Mouse (Mus musculus) gastrocnemius, postnatal 4 days (tissue): ENCODE measurements around the gene Sumo3. TPM values are rescaled to one million over a fixed set of nuclear protein-coding genes. Genes with fewer than 3 reads are reported as not detected.
A peak's percentile ranks its signal among the peaks of the same experiment; 100 is the strongest.

Experiments used
- DNase-seq, 2 experiments: peaks; one replicate each; pipeline ENCODE4 v3.0.0; 2021 to 2022; ENCODE audit warnings: low spot score in 2 of 2, mixed read lengths in 2 of 2
- total RNA-seq, 2 experiments: library from RNA; stranded (reverse); gene quantifications; 2 replicates each; pipeline ENCODE4 v1.2.3; 2021

Gene Sumo3
- total RNA-seq, 2 experiments from 2014 or later: 92.1 to 96.0 TPM

DNA sequence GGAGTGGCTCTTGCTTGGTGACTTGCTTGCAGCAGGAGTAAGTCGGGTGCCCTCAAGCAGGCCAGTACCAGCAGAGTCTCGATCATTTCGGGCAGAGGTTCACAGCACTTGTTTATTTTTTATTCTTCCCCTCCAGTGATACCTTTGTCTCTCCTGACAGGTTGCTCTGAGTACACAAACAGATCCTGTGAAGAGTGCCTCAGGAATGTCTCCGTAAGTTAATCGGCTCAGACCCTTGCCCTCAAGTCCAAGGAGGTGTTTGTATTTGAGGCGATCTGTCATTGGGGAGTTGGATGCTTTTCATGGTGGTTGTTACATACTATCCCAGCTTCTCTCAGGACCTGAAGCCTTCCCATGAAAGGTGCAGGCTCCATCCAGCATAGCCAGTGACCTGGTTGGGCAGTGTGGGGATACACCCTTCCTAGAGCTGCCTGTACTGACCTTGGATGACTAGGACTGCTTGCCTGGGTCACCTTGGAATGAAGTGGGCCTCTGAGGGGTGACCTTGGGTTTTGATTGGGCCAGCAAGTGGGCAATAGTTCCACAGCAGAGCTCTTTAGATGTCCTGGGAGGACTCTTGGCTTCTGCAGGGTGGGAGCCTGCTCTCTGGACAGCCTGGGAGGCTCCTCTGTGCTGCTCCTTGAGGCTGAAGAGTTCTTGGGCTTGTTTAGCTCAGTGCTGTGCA is 18.7 kb upstream of the Sumo3 start:
- DNase-seq: no peak

DNA sequence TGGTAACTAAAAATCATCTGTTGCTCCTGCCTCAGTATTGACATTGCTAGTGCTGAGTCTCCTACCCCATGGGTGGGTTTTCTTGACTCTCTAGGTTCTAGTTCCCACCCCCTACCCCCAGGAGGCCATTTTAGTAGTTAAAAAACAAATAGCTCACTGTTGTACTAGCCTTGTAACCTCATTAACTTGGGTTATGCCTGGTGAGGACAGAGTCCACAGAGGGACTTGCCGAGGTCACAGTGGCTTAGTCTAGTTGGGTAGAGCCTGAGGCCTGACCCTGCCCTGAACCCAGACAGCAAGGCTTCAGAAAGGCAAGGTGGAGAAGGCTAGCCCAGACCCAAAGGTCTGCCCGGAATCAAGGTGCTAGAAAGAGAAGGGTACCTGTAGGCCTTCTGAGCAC is 17.9 kb upstream of the Sumo3 start:
- no peak for DNase-seq

DNA sequence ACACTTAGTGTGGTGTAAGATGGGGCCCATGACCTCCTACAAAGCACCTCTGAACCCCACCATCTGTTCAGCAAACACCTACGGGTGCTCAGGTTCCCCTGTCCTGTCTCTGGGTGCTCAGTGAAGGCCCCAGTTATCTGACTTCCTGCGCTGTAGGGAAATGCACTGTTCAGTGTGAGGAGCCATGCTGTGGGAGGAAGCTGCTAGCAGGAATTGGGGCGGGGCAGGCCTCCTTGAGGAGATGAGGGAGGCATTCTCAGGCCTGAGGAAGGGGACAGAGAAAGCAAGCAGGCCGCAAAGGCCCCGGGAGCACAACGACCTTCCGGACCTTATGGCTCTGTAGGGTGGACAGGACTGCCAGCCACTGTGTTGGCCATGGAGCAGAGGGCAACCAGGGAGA is 16.8 kb upstream of the Sumo3 start:
- DNase-seq: no peak

DNA sequence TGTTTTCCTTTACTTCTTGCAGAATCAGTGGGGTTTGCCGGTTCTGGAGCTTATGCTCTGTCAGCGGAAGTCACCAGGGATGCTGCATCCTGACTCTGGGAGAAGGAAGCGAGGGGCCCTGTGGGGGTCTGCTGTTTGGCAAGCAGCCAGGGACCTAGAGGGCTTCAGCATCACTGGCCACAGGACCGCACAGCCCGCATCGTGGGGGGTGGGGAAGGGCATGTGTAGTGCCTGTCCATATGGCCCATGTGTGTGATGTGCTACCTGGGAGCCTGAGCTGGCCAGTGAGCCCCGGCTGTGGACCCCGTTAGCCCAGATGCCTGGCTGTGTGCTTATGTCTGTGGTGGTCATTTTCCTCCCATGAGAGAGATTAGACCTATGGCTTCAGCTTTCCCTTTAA is 16.1 kb upstream of the Sumo3 start:
- no peak for DNase-seq

DNA sequence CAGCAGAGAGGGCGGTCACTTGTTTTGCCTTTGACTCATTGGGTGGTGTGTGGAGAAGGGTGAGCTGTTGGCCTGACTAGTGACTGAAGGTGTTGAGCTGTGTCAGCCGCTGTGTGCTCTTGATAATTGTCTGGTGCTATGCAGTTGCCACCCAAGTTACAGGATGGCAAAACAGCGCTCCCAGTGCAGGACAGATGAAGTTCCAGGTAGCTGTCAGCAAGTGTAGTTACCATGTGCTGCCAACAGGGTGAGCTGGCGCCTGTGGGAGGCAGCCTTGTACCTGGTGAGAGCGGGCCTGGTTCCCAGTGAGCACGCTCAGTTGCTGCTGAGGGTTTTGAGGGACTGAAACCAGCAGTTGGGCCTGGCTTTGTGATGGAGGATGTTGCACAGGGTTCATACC is 15.1 kb upstream of the Sumo3 start:
- DNase-seq: no peak

DNA sequence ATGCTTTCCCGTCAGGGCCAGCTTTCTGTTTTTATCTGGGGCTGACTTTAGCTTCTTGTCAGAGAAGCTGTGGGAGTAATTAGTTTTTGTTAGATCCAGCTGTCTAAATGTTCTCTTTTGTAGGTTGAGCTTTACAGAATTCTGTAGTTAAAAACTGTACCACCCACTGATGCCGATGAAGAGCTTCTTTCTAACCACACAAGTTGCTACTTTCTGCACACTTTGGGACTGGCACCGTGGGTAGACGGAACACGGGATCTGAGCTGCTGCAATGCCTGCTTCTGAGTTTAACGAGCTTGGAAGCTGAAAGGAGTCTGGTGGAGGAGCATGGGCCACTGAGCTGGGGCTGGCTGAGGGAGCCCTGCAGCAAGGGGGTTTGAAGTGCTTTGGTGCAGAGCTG is 14.4 kb upstream of the Sumo3 start:
- DNase-seq: no peak

DNA sequence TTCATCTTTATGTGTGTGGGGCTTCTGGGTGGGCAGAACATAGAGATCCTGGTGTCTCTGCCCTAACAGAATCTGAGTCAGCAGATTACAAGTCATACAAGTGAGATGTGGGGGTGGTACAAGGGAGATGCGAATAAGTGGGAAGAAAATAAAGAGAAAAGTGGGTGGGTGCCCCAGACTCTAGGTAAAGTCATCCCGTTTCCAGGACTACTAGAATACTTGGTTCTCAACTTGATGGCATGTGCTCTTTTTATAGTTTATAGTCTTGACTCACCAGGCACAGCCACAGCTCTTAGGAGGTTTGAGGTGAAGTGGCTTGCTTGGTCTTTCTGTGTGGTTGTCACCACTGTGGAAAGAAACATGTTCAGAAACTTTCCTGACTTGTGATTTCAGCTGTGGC is 9.8 kb upstream of the Sumo3 start:
- no peak for DNase-seq

DNA sequence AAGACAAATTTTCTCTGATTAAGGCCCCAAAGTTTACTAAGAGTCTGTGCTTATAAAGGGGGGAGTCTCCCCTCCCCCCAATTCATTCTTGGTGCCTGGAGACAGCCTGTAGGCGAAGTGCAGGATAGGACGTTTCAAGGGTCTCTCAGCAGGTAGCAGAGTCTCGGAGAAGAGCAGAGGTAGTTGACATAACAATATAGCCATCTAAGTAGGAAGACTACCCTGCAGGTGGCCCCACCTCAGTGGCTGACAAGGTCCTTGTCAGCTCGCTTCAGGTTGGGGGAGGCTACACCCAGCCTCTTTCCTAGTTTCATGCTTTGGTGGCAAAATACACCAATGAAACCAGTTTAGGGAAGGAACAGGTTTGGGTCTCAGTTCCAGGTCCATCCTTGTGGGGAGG is 2.9 kb upstream of the Sumo3 start:
- DNase-seq: no peak

DNA sequence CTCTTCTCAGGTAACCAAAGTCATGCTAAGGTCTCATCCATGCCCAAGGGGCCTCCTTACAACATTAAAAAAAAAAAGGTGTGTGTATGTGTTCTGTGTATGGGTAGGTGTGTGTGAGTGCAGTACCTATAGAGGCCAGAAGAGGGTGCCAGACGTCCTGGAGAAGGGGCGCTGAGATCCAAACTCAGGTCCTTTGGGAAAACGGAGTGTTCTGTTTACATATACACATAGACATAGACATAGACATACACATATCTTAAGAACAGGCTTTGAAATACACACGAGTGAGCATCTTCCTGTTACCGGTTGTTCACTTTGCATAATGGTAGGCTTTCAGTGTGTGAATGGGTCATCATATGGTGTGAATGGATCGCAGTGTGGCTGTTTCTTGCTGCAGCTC is 1.8 kb upstream of the Sumo3 start:
- no peak for DNase-seq

DNA sequence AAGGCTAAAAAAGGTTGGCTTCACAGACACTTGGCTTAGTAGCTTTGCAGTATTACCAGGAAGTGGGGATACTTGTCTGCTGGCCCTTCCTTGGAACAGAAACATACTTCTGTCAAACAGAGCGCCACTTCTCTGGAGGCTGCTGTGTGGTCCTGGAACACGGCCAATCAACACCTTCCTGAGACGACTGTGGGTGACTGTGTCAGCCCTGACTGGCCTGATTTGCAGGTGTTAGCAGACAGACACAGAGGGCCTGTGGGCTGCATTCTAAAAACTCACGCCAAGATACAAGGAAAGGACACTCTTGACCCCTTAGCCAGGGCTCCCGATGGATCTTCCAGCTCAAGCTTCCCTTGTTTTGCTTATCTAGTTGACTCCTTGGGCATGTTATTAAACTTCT is 939 bp upstream of the Sumo3 start:
- no peak for DNase-seq

DNA sequence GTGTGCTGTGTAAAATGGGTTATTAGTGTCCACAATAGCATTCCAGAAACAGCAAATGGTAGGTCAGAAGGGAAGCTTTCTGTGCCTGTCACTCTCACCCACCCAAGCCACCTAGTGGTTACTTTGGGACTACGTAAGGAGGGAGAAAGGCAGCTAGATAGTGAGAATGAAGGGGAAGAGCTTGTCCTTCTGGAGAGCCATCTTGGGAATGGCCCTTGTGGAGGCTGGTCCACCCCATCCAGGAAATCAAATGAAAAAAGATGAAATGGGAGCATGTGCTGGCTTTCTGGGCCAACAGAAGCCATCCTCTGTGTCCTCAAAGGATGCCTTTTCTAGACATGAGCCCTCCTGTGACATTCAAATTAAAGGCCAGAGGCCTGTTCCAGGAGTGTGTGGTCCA is 529 bp upstream of the Sumo3 start:
- DNase-seq: no peak

DNA sequence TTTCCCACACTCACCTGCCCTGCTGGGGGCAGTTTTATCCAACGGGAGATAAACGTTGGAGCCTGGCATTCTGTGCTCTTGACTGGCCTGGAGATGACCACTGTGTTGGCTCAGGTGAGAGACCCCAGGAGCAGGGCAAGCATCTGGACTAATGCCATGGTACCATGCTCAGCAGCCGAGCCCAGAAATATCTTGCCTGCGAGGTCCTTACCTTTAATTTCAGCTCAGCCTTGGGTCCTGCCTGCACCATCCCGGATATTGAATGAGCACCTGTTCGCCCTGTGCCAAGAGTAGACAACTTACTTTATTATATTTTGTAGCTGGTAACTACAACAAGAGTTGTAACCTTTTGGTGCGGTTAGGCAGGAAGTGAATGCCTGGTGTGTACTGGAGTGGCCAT is 958 bp downstream of the Sumo3 start:
- DNase-seq: peak in 1 of 2 experiments; percentile 27

DNA sequence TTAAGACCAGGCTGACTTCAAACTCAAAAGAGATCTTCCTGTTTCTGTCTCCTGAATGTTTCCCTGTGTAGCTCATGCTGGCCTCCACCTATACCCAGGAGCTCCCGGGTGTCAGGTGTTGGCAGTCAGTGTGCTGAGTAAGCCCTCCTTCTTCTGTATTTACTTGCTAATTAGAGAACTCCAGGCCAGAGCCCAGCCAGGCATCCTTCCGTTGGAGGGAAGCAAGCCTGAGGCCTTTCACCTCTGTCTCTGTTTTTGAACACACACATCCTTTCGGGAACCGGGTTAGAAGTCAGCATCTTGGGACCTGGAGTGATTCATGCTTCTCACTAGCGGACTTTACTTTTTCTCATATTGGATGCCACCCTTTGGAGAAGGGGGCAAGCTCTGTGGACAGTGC is 1.5 kb downstream of the Sumo3 start:
- DNase-seq: no peak

DNA sequence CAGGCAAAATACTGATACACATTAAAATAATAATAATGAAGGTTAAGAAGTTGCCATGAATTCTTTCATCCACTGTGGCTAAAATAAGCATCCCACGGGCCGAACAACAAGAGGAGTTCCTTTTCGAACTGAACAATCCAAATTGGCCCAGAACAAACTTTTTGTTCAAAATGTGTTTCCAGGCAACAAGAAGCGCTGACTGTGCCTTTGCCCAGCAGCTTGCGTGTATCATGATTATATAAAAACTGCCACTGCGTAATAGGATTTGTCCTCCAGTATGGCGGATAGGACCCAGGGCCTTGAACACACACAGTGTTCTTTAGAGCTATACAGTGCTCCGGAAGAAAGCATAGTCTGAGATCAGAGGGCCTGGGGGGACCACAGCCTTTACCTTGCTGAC is 2.7 kb downstream of the Sumo3 start:
- no peak for DNase-seq

DNA sequence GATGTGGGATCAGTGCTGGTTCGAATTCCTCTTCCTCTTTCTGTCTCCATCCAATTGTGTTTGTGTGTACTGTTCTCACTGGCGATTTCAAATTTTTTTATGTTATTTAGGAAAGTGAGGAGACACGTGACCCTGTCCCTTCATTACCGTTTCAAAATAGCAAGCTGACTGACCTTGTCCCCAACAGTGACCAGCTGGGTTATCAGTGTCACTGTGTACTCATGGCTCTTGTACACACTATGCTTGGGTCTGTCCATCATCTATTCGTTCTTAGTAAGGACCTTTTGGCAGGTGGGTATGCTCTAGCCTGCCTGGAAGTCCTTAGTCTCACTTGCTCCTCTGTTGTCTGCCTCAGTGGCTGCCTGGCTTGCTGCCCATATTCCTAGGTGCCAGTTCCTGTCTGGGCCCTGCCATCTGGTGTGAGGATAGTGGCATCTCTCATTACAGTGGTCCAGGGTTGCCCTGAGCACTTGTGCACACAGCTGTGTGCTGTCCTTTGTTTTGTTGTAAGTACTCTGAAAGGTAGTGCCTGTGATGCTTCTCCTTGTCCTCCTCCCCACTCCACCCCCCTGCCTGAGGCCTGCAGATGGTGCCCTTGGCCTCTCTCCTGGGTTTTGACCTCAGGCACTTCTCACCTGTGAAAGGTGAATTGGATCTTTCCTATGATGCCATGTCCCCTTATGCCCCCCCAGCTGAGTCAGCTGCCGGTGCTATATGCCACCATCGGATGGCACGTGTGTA is 4.5 kb downstream of the Sumo3 start:
- DNase-seq: no peak

DNA sequence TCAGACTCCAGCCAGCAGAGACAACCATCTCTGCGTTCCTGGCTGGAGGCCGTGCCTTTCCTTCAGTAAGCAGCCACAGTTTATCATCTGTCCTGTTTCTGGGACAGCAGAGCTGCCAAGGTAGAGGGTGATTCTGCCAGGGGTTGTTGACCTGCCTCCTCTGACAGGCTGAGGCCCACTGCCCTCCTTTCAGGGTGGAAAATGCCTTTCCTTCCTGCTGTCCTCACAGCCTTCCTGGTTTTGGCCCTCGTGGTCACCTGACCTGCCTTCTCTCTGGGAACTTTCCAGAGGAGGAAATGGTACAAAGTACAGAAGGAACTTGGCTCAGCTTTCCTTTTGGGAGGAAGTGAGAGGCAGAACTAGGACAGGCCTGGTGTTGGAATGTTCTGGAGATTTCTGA is 7.5 kb downstream of the Sumo3 start:
- DNase-seq: no peak

DNA sequence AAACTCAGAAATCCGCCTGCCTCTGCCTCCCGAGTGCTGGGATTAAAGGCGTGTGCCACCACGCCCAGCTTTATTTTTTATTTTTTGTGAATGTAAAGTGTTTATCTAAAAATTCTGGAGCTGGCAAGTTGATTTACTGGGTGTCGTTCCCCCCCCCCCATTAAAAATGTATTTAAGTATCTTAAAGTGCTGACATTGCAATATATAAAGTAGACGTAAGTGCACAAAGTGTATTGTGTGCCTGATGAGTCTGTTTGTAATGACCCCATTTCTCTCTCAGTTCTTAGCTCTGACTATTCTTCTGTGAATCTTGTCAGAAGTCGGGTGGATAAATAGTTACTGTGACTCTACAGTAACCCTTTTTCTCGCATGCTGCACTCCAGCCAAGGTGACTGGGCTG is 9.8 kb downstream of the Sumo3 start:
- no peak for DNase-seq

DNA sequence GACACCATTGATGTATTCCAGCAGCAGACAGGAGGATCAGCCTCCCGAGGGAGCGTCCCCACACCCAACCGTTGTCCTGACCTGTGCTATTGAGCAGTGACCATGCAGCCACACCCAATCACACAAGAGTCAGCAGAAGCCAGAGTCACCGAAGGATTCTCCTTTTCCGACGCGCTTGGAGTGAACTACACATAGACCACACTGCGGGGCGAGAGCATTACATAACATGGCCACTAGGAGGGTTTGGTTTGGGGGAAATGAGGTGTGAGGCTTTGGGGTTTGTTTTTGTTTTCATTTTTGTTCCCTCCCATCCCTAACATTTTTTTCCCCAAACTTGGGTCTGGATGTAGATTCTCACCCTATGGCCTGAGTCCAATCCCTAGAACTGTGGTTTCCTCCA is 10.3 kb downstream of the Sumo3 start:
- no peak for DNase-seq

DNA sequence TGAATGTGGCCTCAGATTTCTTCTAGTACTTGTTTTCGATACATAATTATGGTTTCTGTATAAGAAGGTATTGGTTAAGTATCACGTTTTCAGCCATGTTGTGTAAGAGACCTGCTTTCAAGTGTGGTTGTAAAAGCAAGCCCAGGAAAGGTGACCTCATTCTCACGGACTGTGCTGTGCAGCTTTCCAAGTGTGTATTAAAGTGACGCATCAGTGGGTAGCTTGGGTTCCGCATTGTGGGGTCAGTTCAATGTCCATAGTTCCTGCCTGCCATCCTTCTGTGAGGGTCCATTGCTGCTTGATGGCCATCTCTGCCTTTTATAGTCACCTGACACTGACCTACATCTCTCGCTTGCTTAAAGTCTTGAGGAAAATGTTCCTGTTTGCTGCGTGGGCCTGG is 11.0 kb downstream of the Sumo3 start:
- no peak for DNase-seq

DNA sequence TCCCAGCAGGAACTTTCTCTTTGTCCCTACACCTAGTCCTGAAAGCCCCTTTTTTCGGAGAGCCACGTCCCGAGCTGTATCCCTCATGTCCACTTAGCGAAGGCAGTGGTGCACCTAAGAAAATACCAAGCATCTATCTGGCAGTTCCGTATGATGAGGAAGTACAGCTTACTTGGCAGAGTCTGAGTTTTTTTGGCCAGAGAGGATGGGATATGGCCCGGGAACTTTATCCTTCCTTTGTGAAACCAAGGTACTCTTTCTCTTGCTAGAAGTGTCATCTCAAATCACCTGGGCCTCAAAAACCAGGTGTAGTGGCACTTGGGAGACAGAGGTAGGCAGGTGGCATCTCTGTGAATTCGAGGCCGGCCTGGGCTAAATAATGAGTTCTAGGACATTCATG is 15.6 kb downstream of the Sumo3 start:
- no peak for DNase-seq

DNA sequence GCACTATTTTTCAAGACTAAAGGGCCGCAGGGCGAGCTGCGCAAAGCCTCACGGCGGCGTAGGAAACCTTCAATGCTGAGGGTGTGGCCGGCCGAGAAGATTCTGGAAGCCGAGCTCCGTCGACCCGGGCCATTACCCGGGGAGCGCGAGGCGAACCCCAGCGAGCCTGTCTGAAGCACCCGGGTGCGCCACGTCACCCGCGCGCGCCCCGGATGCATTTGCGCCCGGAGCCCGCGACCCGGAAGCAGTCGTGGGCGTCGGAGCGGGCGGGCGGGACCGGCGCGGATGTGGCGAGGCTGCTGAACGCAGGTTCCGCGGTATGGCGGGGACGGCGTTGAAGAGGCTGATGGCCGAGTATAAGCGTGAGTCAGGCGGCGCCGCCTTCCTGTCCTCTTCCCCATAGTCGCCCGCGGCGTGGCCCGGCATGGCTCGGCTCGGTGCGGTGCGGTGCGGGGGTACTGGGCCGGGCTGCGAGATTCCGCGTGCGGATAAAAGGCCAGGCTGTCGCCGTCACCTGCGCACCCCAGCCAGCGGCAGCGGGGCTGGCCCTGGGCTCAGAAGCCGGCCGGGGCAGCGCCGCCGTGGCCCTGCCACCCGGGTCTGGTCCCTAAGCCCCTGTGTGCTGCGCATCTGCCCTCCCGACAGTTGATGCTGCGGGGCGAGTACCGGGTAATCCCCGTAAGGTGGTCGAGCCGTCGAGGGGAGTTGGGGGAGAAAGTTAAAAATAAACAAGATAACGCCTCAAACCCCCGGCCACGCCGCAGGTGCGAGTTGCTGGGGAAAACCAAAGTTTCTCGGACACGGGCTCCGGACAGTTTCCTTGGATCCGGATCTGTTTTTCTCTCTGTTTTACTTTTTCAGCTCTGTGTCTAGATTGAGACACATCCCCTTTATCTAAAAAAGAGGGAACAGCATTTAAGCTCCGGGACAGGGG is 16.4 kb downstream of the Sumo3 start, which contains the start of gene Ube2g2:
Gene Ube2g2 (plus strand): TSS at position 221 of the 934 bp plus-strand sequence.
- peak; percentile 94 to 95 for DNase-seq

DNA sequence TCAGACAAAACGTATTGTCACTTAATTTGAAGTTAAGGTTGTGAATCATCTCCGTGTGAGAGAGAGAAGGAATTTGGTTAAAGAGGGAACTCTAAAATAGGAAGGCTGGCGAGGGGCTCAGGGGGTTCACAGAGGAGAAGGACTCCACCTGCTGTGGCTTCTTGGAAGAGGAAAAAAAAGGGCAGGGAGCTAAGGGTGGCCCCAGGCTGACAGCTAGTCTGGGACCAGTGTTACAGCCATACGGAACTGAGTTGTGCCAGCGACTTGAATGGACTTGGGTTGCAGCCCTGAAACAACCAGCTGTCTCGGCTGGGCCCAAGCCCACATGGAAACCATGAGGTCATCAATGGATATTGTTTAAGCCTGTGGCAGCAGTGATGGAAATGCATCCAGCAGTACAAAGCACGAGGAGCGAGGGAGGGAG is 17.2 kb downstream of the Sumo3 start:
- DNase-seq: peak; percentile 42 to 74
